Mouse (Mus musculus) limb, embryonic 12.5 days (tissue): ENCODE measurements around the gene H2al1f. TPM values are rescaled to one million over a fixed set of nuclear protein-coding genes. Genes with fewer than 3 reads are reported as not detected.
"Not testable (repeated sequence)": the region's sequence is repeated elsewhere in the genome, so short reads cannot be mapped to it uniquely, and the experiment has no call there.

Experiments used
- ATAC-seq: fragments of 200-750 bp; cut with Nextera tagmentation; 2 replicates; pipeline ENCODE4 v1.8.0; 2017; ENCODE audit warnings: low read depth, moderate TSS enrichment; ENCODE audit not compliant: insufficient number of reproducible peaks, insufficient read depth, low FRiP score, low TSS enrichment
- H3K27ac ChIP-seq: fragments of 300-500 bp; sonication (generic); 2 replicates; pipeline ENCODE4 v1.5.1; 2016; ENCODE audit warnings: mild to moderate bottlenecking, moderate library complexity
- H3K27me3 ChIP-seq: fragments of 300-500 bp; sonication (generic); 2 replicates; pipeline ENCODE4 v1.6.1; 2016; ENCODE audit warnings: mild to moderate bottlenecking, moderate library complexity
- H3K36me3 ChIP-seq: fragments of 300-500 bp; sonication (generic); 2 replicates; pipeline ENCODE4 v1.6.1; 2016; ENCODE audit warnings: mild to moderate bottlenecking, moderate library complexity
- H3K4me1 ChIP-seq: fragments of 300-500 bp; sonication (generic); replicated peaks from 2 replicates; pipeline ENCODE4 v1.6.1; 2016
- H3K4me2 ChIP-seq: fragments of 300-500 bp; sonication (generic); 2 replicates; pipeline ENCODE4 v1.6.1; 2016; ENCODE audit warnings: mild to moderate bottlenecking, moderate library complexity
- H3K4me3 ChIP-seq: fragments of 300-500 bp; sonication (generic); replicated peaks from 2 replicates; pipeline ENCODE4 v1.5.1; 2016; ENCODE audit warnings: mild to moderate bottlenecking
- H3K9ac ChIP-seq: fragments of 300-500 bp; sonication (generic); replicated peaks from 2 replicates; pipeline ENCODE4 v1.6.1; 2016; ENCODE audit warnings: mild to moderate bottlenecking, moderate library complexity
- H3K9me3 ChIP-seq: fragments of 300-500 bp; sonication (generic); 2 replicates; pipeline ENCODE4 v1.6.1; 2016; ENCODE audit warnings: mild to moderate bottlenecking, moderate library complexity
- WGBS: fragments of 180-500 bp; shearing (Covaris S2); methylation state at CpG from one replicate; pipeline ENCODE4 v1.1.7; 2016; 5-methylcytosine and 5-hydroxymethylcytosine counted together
- polyA plus RNA-seq: library from polyadenylated mRNA; unstranded; fragments of >200 nt; fragmentation: Nextera tagmentation; extraction: Ambion mirVana; gene quantifications from 2 replicates; pipeline ENCODE4 v1.2.1, GENCODE M21; 2016

The H2al1f gene
- not detected in 2 replicates for polyA plus RNA-seq

DNA sequence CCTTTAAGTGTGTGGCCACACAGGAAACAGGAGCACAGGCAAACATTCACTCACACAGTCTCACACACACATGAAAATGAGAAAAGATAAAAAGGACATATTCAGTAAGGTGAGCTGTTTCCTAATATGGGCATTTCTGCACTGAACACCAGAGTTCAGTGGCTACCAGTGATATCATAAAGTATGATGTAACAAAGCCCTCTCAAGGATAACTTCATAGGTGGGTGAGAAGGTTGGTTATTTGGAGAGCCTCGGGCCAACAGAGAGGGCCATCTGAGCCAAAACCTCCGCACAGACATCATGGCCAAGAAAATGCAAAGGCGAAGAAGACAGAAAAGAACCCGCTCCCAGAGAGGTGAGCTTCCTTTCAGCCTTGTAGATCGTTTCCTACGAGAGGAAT lies at the start of gene H2al1f:
TSS of gene H2al1f (plus strand) at position 301 of the 400 bp plus-strand sequence.
- H3K4me3 ChIP-seq, ATAC-seq, H3K36me3 ChIP-seq, H3K9me3 ChIP-seq, H3K27ac ChIP-seq, H3K4me2 ChIP-seq, H3K4me1 ChIP-seq, H3K27me3 ChIP-seq, H3K9ac ChIP-seq: not testable (repeated sequence)
- WGBS, result no CpG with 5 or more reads among the region's 6 CpGs

DNA sequence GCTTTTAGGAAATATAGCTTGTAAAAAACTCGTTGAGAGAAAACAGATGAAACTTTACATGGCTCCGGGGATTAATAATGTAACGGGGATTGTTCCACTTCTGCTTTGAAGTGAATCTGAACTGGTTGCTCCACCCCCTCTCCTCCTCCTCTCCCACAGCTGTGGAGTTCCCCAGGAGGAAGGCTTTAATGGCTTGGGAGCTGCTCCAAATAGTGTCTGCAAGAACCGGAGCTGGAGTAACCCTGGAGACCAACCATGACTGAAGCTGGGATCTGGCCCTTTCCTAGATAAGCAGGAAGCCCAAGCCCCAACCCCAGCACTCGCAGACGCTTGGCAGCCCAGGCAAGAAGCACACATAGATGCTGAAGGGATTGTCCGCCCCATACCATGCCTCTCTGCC lies 47.2 kb upstream of the H2al1f start:
- Histone ChIP-seq H3K27me3 (peaks cover 49% of the 10 kb centered on the region), H3K9ac (no peak overlapping the region), H3K4me3 (no peak overlapping the region), H3K9me3 (no peaks in the 10 kb centered on the region), H3K36me3 (no peaks in the 10 kb centered on the region), H3K4me1 (peaks cover 13% of the 10 kb centered on the region), H3K27ac (no peak overlapping the region), H3K4me2 (no peak overlapping the region)
- no peak for ATAC-seq
- 46% methylated on average over 7 of the region's 7 CpGs for WGBS

DNA sequence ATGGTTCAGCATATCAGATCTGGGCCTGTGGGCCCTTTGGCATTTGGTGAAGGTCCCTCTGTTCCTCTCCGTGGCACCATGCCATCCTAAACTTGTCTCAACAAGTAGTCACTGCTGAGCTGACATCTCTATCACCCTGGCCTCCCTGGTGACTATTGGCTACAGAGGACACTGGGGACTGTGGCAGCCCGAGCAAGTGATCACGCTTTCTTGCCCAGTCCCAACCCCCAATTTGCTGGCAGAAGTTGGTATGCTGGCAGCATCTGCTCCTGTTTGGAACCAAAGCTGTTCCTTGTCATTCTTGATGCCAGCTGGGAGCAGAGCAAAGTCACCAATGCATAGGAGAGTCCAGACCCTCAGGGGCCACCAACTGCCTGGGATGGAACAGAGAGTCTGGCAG lies 45.9 kb upstream of the H2al1f start:
- Histone ChIP-seq H3K36me3 (no peaks in the 10 kb centered on the region), H3K4me2 (no peak overlapping the region), H3K4me3 (no peak overlapping the region), H3K9me3 (no peaks in the 10 kb centered on the region), H3K27ac (no peak overlapping the region), H3K4me1 (peaks cover 13% of the 10 kb centered on the region), H3K9ac (no peak overlapping the region), H3K27me3 (peaks cover 44% of the 10 kb centered on the region)
- ATAC-seq, result no peak
- 91% methylated on average over 3 of the region's 3 CpGs for WGBS

DNA sequence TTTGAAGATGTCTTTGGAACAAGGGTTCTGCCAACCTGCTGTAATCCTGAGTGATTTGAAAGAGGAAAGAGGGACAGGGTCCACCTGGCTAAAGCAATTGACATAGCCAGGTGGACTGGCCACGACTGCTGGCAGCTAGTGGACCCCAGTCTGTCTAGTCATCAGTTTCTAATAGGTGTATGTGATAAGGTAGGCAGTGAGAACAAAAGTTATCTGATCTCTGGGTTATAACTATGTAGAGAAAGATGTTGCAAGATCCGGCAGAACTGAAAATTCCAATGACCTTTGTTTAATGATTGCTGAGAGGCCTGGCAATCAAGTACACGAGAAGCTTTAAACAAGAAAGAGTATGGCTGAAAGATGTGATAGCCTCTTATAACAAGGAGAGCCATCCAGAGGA lies 41.8 kb upstream of the H2al1f start:
- WGBS, result 83% methylated on average over 3 of the region's 3 CpGs
- H3K36me3 ChIP-seq, result no peaks in the 10 kb centered on the region
- H3K9me3 ChIP-seq, result no peaks in the 10 kb centered on the region
- ATAC-seq, result no peak
- peaks cover 2% of the 10 kb centered on the region; the same call in 1 of the 2 replicates for H3K4me1 ChIP-seq
- no peak overlapping the region for H3K4me2 ChIP-seq
- H3K4me3 ChIP-seq, result no peak overlapping the region
- no peak overlapping the region for H3K9ac ChIP-seq
- no peak overlapping the region for H3K27ac ChIP-seq
- peaks cover 29% of the 10 kb centered on the region for H3K27me3 ChIP-seq

DNA sequence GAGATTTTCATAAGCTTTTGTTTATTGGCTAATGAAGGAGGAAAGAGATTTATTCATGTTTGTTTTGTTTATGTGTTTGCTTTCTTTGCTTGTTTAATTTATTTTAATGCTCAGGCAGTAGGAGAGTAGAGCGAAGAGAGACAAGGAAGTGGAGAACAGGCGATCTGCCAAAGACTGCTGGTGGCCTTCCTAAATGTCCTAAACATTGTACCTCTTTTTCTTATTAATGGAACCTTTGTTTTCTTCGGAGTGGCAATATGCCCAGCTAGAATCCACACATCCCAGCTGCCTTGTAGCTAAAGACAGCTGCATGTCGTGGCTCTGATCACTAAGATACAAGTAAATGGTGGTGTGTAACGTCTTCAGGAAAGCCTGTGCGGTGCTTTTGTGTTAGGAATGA lies 37.9 kb upstream of the H2al1f start:
- H3K9me3 ChIP-seq, result no peaks in the 10 kb centered on the region
- no peaks in the 10 kb centered on the region for H3K4me1 ChIP-seq
- no peak overlapping the region for H3K9ac ChIP-seq
- H3K4me2 ChIP-seq, result no peak overlapping the region
- ATAC-seq, result no peak
- H3K27ac ChIP-seq, result no peak overlapping the region
- no peak overlapping the region for H3K4me3 ChIP-seq
- no peaks in the 10 kb centered on the region for H3K36me3 ChIP-seq
- H3K27me3 ChIP-seq, result peaks cover 18% of the 10 kb centered on the region
- 83% methylated on average over 6 of the region's 6 CpGs for WGBS

DNA sequence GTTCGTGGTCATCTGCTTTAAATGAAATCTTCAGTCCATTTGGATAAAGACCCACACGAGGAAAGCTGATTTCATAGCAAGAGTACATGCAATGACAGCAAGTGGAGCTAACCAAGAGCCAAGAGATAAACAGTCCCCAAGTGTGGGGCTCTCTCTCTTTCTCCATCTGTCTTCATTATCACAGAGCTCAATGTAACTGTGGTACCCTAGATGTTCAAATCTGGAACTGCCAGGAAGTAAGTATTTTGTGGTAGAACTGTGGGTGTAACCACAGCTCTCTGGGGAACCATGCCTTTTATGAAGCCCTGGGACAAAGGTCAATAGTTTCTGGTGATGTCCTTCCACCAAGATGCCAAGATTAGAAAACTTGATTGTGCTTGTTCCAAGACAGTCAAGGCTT lies 34.2 kb upstream of the H2al1f start:
- 65% methylated on average over 2 of the region's 2 CpGs for WGBS
- Histone ChIP-seq H3K27me3 (peaks cover 21% of the 10 kb centered on the region), H3K4me3 (no peak overlapping the region), H3K4me1 (no peaks in the 10 kb centered on the region), H3K4me2 (no peak overlapping the region), H3K9ac (no peak overlapping the region), H3K9me3 (no peaks in the 10 kb centered on the region), H3K36me3 (no peaks in the 10 kb centered on the region), H3K27ac (no peak overlapping the region)
- ATAC-seq, result no peak

DNA sequence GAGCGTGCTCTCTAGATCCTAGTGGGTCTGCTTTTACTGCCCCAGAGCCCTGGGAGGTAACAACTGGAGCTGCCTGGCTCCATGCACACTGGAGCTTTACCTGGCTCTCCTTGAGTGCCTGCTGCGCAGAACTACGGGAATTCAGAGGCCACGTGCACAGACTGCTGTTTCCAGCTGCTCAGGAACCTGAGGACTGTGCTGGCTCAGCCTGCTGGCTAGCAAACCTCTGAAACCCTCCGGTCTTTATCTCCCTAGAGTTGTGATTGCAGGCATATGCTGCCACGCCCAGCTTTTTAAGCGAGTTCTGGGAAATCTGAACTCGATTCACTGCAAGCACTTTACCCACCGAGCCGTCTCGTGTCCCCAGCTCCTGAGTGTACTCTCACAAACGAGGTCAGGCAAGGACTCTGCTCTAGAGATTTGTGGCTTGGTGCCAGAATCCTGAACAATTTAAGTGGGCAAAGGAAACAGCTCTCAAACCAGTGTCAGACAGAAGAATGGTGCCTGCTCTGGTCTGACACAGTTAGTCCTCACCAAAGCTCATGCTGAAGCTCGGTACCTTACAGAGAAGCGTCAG lies 26.6 kb upstream of the H2al1f start:
- Histone ChIP-seq H3K4me1 (no peaks in the 10 kb centered on the region), H3K9me3 (no peaks in the 10 kb centered on the region), H3K9ac (no peak overlapping the region), H3K36me3 (no peaks in the 10 kb centered on the region), H3K27ac (no peak overlapping the region), H3K4me3 (no peak overlapping the region), H3K4me2 (no peak overlapping the region), H3K27me3 (peaks cover 30% of the 10 kb centered on the region)
- ATAC-seq, result no peak
- 74% methylated on average over 14 of the region's 14 CpGs for WGBS

DNA sequence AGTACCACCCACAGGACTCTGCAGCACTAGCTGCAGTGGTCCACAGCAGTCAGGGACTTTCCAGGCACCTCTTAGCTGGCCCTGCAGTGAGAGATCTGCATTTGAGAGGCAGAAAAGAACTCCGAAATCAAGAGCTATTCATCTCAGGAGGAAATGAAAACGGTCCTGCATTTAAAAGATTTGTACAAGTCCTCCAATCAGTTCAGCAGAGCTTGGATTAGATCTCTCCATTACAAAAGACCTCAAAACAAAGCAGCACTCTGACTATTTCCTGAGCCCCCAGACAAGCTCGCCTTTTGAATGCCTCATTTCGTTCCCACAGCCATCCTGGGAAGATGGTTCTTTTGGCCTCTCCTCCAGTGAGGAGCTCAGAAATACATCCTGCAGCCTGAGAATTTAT lies 25.7 kb upstream of the H2al1f start:
- no peak for ATAC-seq
- no peak overlapping the region for H3K4me3 ChIP-seq
- no peak overlapping the region for H3K4me2 ChIP-seq
- no peaks in the 10 kb centered on the region for H3K4me1 ChIP-seq
- no peak overlapping the region for H3K27ac ChIP-seq
- H3K27me3 ChIP-seq, result peaks cover 36% of the 10 kb centered on the region
- WGBS, result 74% methylated on average over 4 of the region's 4 CpGs
- H3K9me3 ChIP-seq, result no peaks in the 10 kb centered on the region
- no peak overlapping the region for H3K9ac ChIP-seq
- H3K36me3 ChIP-seq, result no peaks in the 10 kb centered on the region

DNA sequence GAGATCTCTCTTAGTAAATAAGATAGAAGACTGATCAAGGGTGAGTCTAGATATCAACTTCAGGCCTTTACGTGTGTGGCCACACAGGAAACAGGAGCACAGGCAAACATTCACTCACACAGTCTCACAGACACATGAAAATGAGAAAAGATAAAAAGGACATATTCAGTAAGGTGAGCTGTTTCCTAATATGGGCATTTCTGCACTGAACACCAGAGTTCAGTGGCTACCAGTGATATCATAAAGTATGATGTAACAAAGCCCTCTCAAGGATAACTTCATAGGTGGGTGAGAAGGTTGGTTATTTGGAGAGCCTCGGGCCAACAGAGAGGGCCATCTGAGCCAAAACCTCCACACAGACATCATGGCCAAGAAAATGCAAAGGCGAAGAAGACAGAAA lies 16.0 kb upstream of the H2al1f start, which contains the start of gene H2al1a:
TSS of gene H2al1a (plus strand) at position 301 of the 400 bp plus-strand sequence.
- not testable (repeated sequence) for H3K36me3 ChIP-seq, H3K4me3 ChIP-seq, H3K9ac ChIP-seq, H3K27me3 ChIP-seq, H3K9me3 ChIP-seq, H3K4me1 ChIP-seq, ATAC-seq, H3K27ac ChIP-seq, H3K4me2 ChIP-seq
- no CpG with 5 or more reads among the region's 3 CpGs for WGBS

DNA sequence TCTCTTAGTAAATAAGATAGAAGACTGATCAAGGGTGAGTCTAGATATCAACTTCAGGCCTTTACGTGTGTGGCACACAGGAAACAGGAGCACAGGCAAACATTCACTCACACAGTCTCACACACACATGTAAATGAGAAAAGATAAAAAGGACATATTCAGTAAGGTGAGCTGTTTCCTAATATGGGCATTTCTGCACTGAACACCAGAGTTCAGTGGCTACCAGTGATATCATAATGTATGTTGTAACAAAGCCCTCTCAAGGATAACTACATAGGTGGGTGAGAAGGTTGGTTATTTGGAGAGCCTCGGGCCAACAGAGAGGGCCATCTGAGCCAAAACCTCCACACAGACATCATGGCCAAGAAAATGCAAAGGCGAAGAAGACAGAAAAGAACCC lies 12.8 kb upstream of the H2al1f start, which contains the start of gene H2al1b:
TSS of gene H2al1b (plus strand) at position 301 of the 400 bp plus-strand sequence.
- 100% methylated on average over 1 of the region's 3 CpGs for WGBS
- not testable (repeated sequence) for H3K4me3 ChIP-seq, ATAC-seq, H3K9ac ChIP-seq, H3K27me3 ChIP-seq, H3K4me2 ChIP-seq, H3K4me1 ChIP-seq, H3K36me3 ChIP-seq, H3K27ac ChIP-seq, H3K9me3 ChIP-seq

DNA sequence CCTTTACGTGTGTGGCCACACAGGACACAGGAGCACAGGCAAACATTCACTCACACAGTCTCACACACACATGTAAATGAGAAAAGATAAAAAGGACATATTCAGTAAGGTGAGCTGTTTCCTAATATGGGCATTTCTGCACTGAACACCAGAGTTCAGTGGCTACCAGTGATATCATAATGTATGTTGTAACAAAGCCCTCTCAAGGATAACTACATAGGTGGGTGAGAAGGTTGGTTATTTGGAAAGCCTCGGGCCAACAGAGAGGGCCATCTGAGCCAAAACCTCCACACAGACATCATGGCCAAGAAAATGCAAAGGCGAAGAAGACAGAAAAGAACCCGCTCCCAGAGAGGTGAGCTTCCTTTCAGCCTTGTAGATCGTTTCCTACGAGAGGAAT lies 9.6 kb upstream of the H2al1f start, which contains the start of gene H2al1c:
TSS of gene H2al1c (plus strand) at position 301 of the 400 bp plus-strand sequence.
- H3K4me3 ChIP-seq, H3K9me3 ChIP-seq, H3K9ac ChIP-seq, H3K36me3 ChIP-seq, H3K4me2 ChIP-seq, H3K27ac ChIP-seq, H3K4me1 ChIP-seq, H3K27me3 ChIP-seq, ATAC-seq: not testable (repeated sequence)
- 83% methylated on average over 1 of the region's 6 CpGs for WGBS

DNA sequence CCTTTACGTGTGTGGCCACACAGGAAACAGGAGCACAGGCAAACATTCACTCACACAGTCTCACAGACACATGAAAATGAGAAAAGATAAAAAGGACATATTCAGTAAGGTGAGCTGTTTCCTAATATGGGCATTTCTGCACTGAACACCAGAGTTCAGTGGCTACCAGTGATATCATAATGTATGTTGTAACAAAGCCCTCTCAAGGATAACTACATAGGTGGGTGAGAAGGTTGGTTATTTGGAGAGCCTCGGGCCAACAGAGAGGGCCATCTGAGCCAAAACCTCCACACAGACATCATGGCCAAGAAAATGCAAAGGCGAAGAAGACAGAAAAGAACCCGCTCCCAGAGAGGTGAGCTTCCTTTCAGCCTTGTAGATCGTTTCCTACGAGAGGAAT lies 6.4 kb upstream of the H2al1f start, which contains the start of gene H2al1d:
TSS of gene H2al1d (plus strand) at position 301 of the 400 bp plus-strand sequence.
- no CpG with 5 or more reads among the region's 6 CpGs for WGBS
- not testable (repeated sequence) for H3K9me3 ChIP-seq, ATAC-seq, H3K27ac ChIP-seq, H3K4me2 ChIP-seq, H3K36me3 ChIP-seq, H3K4me1 ChIP-seq, H3K9ac ChIP-seq, H3K27me3 ChIP-seq, H3K4me3 ChIP-seq
